19 mouse cellular contexts compared by ENCODE assay signal in the genomic region with DNA sequence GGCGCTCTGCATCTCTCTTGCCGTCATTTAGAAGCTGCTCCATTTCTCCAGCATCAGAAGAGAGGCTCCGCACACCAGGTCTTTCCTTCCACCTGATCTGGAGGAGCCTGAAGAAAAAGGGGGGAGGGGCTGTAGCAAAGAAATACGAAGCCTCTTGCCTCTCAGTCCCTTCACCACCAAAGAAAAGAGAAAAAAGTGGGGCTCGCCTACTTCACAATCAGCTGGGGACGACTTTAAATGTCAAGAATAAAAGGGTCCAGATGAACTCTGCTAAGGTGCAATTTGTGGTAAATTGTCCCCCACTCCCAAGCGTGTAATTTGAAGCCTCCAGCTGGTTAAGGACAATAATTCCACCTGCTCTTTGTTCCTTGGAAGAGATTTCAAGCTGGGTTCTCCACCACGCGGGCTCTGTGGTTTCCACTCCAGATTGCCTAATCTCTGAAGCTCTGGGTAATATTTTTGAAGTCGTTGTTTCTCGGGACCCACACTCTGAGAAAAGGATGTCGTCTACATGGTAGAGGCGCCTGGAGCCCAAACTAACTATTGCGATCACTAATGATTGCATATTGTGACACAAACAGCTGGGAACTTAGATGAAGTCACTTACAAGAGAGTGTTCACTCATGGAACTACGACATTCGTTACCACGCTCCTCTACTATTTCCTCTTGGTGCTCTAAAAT.
DNase-seq lines count a peak whose midpoint lies in the region; ATAC-seq and TF ChIP-seq lines count a peak whose summit lies in the region.
"Had no signal": no experiment of that assay in that cellular context is flagged by ENCODE, and none has a peak within 500 bp of the region (broad histone marks: within the 10 kb centered on the region; RNA-seq: fewer than 3 reads in every experiment).

No protein-coding gene starts in this region.

- no peak for ATAC-seq in embryonic facial prominence, embryonic 12.5 days (ENCODE audit: insufficient number of reproducible peaks, insufficient read depth, low FRiP score, low TSS enrichment)
- ATAC-seq in forebrain, embryonic 15.5 days (replicated peaks): no peak
- ATAC-seq: intestine, postnatal 0 days had no signal

- H3K4me2 ChIP-seq in embryonic facial prominence, embryonic 12.5 days (replicated peaks): no peak overlapping the region
- H3K4me2 ChIP-seq in forebrain, embryonic 15.5 days (replicated peaks): no peak overlapping the region
- H3K4me2 ChIP-seq: heart, embryonic 11.5 days; hindbrain, embryonic 15.5 days; liver, embryonic 11.5 days; midbrain, embryonic 11.5 days had no signal

- no peak for TF ChIP-seq CTCF in testis, adult 2 months (IDR thresholded peaks at IDR 0.05; ENCODE audit: control insufficient read depth, insufficient read depth, insufficient replicate concordance, low read depth, low read length)

- 71% methylated on average over 17 of the region's 17 CpGs for WGBS in embryonic facial prominence, embryonic 12.5 days
- 53% methylated on average over 17 of the region's 17 CpGs for WGBS in forebrain, embryonic 15.5 days
- 78% methylated on average over 17 of the region's 17 CpGs for WGBS in heart, embryonic 10.5 days

- H3K9ac ChIP-seq in embryonic facial prominence, embryonic 12.5 days: no peak overlapping the region
- H3K9ac ChIP-seq in forebrain, embryonic 15.5 days (replicated peaks): no peak overlapping the region
- H3K9ac ChIP-seq: hindbrain, embryonic 15.5 days had no signal

- no peaks in the 10 kb centered on the region for H3K9me3 ChIP-seq in embryonic facial prominence, embryonic 12.5 days
- H3K9me3 ChIP-seq in forebrain, embryonic 15.5 days: no peaks in the 10 kb centered on the region
- no peaks in the 10 kb centered on the region for H3K9me3 ChIP-seq in heart, embryonic 10.5 days
- H3K9me3 ChIP-seq: hindbrain, embryonic 15.5 days had no signal

- peak overlapping the region; percentile 27 for H3K4me3 ChIP-seq in testis, adult 2 months (ENCODE audit: control insufficient read depth, low read depth, low read length)
- H3K4me3 ChIP-seq in embryonic facial prominence, embryonic 12.5 days: no peak overlapping the region
- no peak overlapping the region for H3K4me3 ChIP-seq in forebrain, embryonic 15.5 days
- no peak overlapping the region for H3K4me3 ChIP-seq in heart, embryonic 10.5 days
- H3K4me3 ChIP-seq: erythroblast, embryonic 14.5 days; hindbrain, embryonic 15.5 days had no signal

- H3K4me1 ChIP-seq in testis, adult 2 months (ENCODE audit: control insufficient read depth, insufficient read depth, low read length): no peaks in the 10 kb centered on the region; the same call in 1 of the 2 replicates
- peaks cover 6% of the 10 kb centered on the region; the same call in 1 of the 2 replicates for H3K4me1 ChIP-seq in embryonic facial prominence, embryonic 12.5 days
- H3K4me1 ChIP-seq in forebrain, embryonic 15.5 days: peaks cover 29% of the 10 kb centered on the region
- no peaks in the 10 kb centered on the region for H3K4me1 ChIP-seq in heart, embryonic 10.5 days

- no peaks in the 10 kb centered on the region for H3K27me3 ChIP-seq in testis, adult 2 months (ENCODE audit: control insufficient read depth, insufficient read depth, low read length)
- no peaks in the 10 kb centered on the region for H3K27me3 ChIP-seq in embryonic facial prominence, embryonic 12.5 days
- no peaks in the 10 kb centered on the region for H3K27me3 ChIP-seq in forebrain, embryonic 15.5 days
- H3K27me3 ChIP-seq in heart, embryonic 10.5 days (ENCODE audit: insufficient read depth, poor library complexity, severe bottlenecking): no peaks in the 10 kb centered on the region
- H3K27me3 ChIP-seq: hindbrain, embryonic 15.5 days had no signal

- H3K27ac ChIP-seq in testis, adult 2 months (ENCODE audit: control insufficient read depth, insufficient read depth, low read depth, low read length): no peak overlapping the region
- peak overlapping the region; percentile 25; the same call in 1 of the 2 replicates for H3K27ac ChIP-seq in embryonic facial prominence, embryonic 12.5 days
- peak overlapping the region; percentile 22 for H3K27ac ChIP-seq in forebrain, embryonic 15.5 days (replicated peaks)
- H3K27ac ChIP-seq in heart, embryonic 10.5 days: no peak overlapping the region
- H3K27ac ChIP-seq: hindbrain, embryonic 15.5 days had no signal

- no peak for TF ChIP-seq POLR2A in testis, adult 2 months (IDR thresholded peaks at IDR 0.05; ENCODE audit: control insufficient read depth, low read depth, low read length)

- no peaks in the 10 kb centered on the region for H3K36me3 ChIP-seq in testis, adult 2 months (ENCODE audit: control insufficient read depth, insufficient read depth, low read length)
- H3K36me3 ChIP-seq in embryonic facial prominence, embryonic 12.5 days: 0 out of 2 replicates have a peak, but pooled peaks cover 4% of the 10 kb centered on the region
- no peaks in the 10 kb centered on the region for H3K36me3 ChIP-seq in forebrain, embryonic 15.5 days
- H3K36me3 ChIP-seq in heart, embryonic 10.5 days: 0 out of 2 replicates have a peak, but pooled peaks cover 3% of the 10 kb centered on the region

- DNase-seq in testis, postnatal 14 days (ENCODE audit: low spot score): no peak
- DNase-seq in heart, embryonic 10.5 days (ENCODE audit: low spot score): no peak
- DNase-seq in kidney, adult 18-20 months: no peak
- DNase-seq in heart, adult 18-20 months: no peak
- DNase-seq: adrenal gland, adult 8-10 months; cerebellum, adult 9-10 months; gastrocnemius, postnatal 25 days; heart, postnatal 10 days; lung, adult 18-20 months; thymus, postnatal 36 days had no signal

Comparison
In these comparisons a context has a peak if more than half of its experiments do, and no peak if none do; other contexts are left out.
1. H3K27ac ChIP-seq: peak in embryonic facial prominence, embryonic 12.5 days (single experiment) and forebrain, embryonic 15.5 days (single experiment); none in testis, adult 2 months (single experiment) and heart, embryonic 10.5 days (single experiment).